Mouse (Mus musculus) kidney, embryonic 15.5 days (tissue): Measurements from ENCODE around the gene Gemin8. TPM values are rescaled to one million over a fixed set of nuclear protein-coding genes. Genes with fewer than 3 reads are reported as not detected.

Source experiments
- ATAC-seq: fragments of 200-750 bp; cut with Nextera tagmentation; replicated peaks from 2 replicates; pipeline ENCODE4 v1.8.0; 2017; ENCODE audit warnings: moderate TSS enrichment; ENCODE audit not compliant: low FRiP score
- H3K27ac ChIP-seq: fragments of 300-500 bp; sonication (generic); 2 replicates; pipeline ENCODE4 v1.5.1; 2015; ENCODE audit warnings: mild to moderate bottlenecking, inconsistent platforms
- H3K27me3 ChIP-seq: fragments of 300-500 bp; sonication (generic); 2 replicates; pipeline ENCODE4 v1.6.1; 2015; ENCODE audit warnings: inconsistent platforms
- H3K36me3 ChIP-seq: fragments of 300-500 bp; sonication (generic); 2 replicates; pipeline ENCODE4 v1.6.1; 2015; ENCODE audit warnings: inconsistent platforms
- H3K4me1 ChIP-seq: fragments of 300-500 bp; sonication (generic); 2 replicates; pipeline ENCODE4 v1.6.1; 2015; ENCODE audit warnings: inconsistent platforms
- H3K4me2 ChIP-seq: fragments of 300-500 bp; sonication (generic); 2 replicates; pipeline ENCODE4 v1.6.1; 2015; ENCODE audit warnings: moderate library complexity, mild to moderate bottlenecking, inconsistent platforms
- H3K4me3 ChIP-seq: fragments of 300-500 bp; sonication (generic); replicated peaks from 2 replicates; pipeline ENCODE4 v1.5.1; 2015; ENCODE audit warnings: mild to moderate bottlenecking, inconsistent platforms
- H3K9ac ChIP-seq: fragments of 300-500 bp; sonication (generic); 2 replicates; pipeline ENCODE4 v1.6.1; 2015; ENCODE audit warnings: mild to moderate bottlenecking, inconsistent platforms
- H3K9me3 ChIP-seq: fragments of 300-500 bp; sonication (generic); replicated peaks from 2 replicates; pipeline ENCODE4 v1.6.1; 2016; ENCODE audit warnings: inconsistent platforms
- WGBS: fragments of 180-500 bp; shearing (Covaris S2); methylation state at CpG from one replicate; pipeline ENCODE4 v1.1.7; 2015; ENCODE audit warnings: mixed read lengths; 5-methylcytosine and 5-hydroxymethylcytosine counted together
- polyA plus RNA-seq: library from polyadenylated mRNA; unstranded; fragments of >200 nt; fragmentation: Nextera tagmentation; extraction: Ambion mirVana; gene quantifications from 2 replicates; pipeline ENCODE4 v1.2.1, GENCODE M21; 2015

The Gemin8 gene
- polyA plus RNA-seq, 1 experiment from 2014 or later: 15.6 TPM

GRCm38 (mm10) chrX:166185327-166185913, 15.2 kb downstream of the Gemin8 start:
- Histone ChIP-seq H3K9me3 (no peaks in the 10 kb centered on the region), H3K4me2 (no peak overlapping the region), H3K27me3 (peaks cover 37% of the 10 kb centered on the region), H3K27ac (no peak overlapping the region), H3K36me3 (0 out of 2 replicates have a peak, but pooled peaks cover 4% of the 10 kb centered on the region), H3K4me1 (no peaks in the 10 kb centered on the region), H3K4me3 (no peak overlapping the region), H3K9ac (no peak overlapping the region)
- ATAC-seq: no peak
- WGBS: 86% methylated on average over 9 of the region's 9 CpGs

DNA sequence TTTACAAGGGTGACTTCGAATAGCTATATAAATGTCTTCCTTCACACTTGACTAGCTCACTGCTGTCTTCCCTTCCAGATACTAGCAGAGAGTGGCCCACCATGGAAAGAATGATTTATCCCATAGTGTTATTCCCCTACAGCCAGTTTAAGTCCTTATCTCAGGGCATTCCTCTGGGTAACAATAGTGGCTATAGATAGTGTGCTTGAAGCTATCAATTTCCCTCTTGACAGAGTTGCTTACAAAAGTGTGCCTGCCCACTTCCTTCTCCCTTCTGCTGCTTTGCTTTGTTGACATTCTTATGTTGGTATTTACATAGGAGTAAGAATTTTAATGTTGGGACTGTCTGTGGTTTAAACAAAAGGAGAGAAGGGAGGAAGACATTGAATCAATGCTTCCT, 17.5 kb downstream of the Gemin8 start:
- no peaks in the 10 kb centered on the region for H3K4me1 ChIP-seq
- no peak overlapping the region for H3K9ac ChIP-seq
- no peaks in the 10 kb centered on the region for H3K9me3 ChIP-seq
- H3K36me3 ChIP-seq: no peaks in the 10 kb centered on the region
- peaks cover 28% of the 10 kb centered on the region for H3K27me3 ChIP-seq
- no peak overlapping the region for H3K4me3 ChIP-seq
- no peak overlapping the region for H3K4me2 ChIP-seq
- WGBS: 56% methylated on average over 1 of the region's 1 CpGs
- no peak for ATAC-seq
- no peak overlapping the region for H3K27ac ChIP-seq

DNA sequence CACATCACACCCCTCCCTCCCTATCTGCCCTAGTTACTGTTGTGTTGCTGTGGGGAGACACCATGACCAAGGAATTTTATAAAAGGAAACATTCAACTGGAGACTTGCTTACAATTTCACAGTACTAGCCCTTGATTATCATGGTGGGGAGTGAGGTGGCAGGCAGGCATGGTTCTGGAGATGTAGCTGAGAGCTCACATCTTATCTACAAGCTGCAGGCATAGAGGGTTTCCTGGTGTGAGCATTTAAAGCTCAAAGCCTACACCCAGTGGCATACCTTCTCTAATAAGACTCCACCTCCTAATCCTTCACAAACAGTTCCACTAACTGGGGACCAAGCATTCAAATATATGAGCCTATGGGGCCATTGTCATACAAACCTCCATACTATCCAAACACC, 26.1 kb downstream of the Gemin8 start:
- H3K36me3 ChIP-seq: no peaks in the 10 kb centered on the region
- H3K4me3 ChIP-seq: no peak overlapping the region
- 0 out of 2 replicates have a peak, but pooled peaks cover 8% of the 10 kb centered on the region for H3K27me3 ChIP-seq
- no peak overlapping the region for H3K27ac ChIP-seq
- H3K4me1 ChIP-seq: no peaks in the 10 kb centered on the region
- H3K9me3 ChIP-seq: no peaks in the 10 kb centered on the region
- H3K4me2 ChIP-seq: no peak overlapping the region
- ATAC-seq: no peak
- H3K9ac ChIP-seq: no peak overlapping the region

GRCm38 (mm10) chrX:166198266-166198665, 28.0 kb downstream of the Gemin8 start:
- H3K9ac ChIP-seq: no peak overlapping the region
- H3K9me3 ChIP-seq: no peaks in the 10 kb centered on the region
- 58% methylated on average over 2 of the region's 2 CpGs for WGBS
- 0 out of 2 replicates have a peak, but pooled peaks cover 8% of the 10 kb centered on the region for H3K27me3 ChIP-seq
- ATAC-seq: peak; percentile 70; the same call in 1 of the 2 replicates
- no peak overlapping the region for H3K4me2 ChIP-seq
- H3K4me3 ChIP-seq: no peak overlapping the region
- H3K4me1 ChIP-seq: no peaks in the 10 kb centered on the region
- no peak overlapping the region for H3K27ac ChIP-seq
- no peaks in the 10 kb centered on the region for H3K36me3 ChIP-seq

- H3K4me3 ChIP-seq: no peak overlapping the region
- 0 out of 2 replicates have a peak, but pooled peaks cover 8% of the 10 kb centered on the region for H3K27me3 ChIP-seq
- ATAC-seq: no peak
- no peak overlapping the region for H3K27ac ChIP-seq
- H3K36me3 ChIP-seq: no peaks in the 10 kb centered on the region
- H3K4me1 ChIP-seq: no peaks in the 10 kb centered on the region
- H3K9ac ChIP-seq: no peak overlapping the region
- no peak overlapping the region for H3K4me2 ChIP-seq
- H3K9me3 ChIP-seq: no peaks in the 10 kb centered on the region
Measured at GRCm38 (mm10) chrX:166199812-166200211, 29.6 kb downstream of the Gemin8 start.

- H3K27ac ChIP-seq: no peak overlapping the region
- no peak overlapping the region for H3K4me2 ChIP-seq
- WGBS: 84% methylated on average over 2 of the region's 2 CpGs
- no peaks in the 10 kb centered on the region for H3K9me3 ChIP-seq
- no peaks in the 10 kb centered on the region for H3K4me1 ChIP-seq
- no peak overlapping the region for H3K4me3 ChIP-seq
- no peaks in the 10 kb centered on the region for H3K36me3 ChIP-seq
- peaks cover 57% of the 10 kb centered on the region for H3K27me3 ChIP-seq
- H3K9ac ChIP-seq: no peak overlapping the region
- ATAC-seq: no peak
Measured at GRCm38 (mm10) chrX:166214576-166214975, 44.3 kb downstream of the Gemin8 start.

DNA sequence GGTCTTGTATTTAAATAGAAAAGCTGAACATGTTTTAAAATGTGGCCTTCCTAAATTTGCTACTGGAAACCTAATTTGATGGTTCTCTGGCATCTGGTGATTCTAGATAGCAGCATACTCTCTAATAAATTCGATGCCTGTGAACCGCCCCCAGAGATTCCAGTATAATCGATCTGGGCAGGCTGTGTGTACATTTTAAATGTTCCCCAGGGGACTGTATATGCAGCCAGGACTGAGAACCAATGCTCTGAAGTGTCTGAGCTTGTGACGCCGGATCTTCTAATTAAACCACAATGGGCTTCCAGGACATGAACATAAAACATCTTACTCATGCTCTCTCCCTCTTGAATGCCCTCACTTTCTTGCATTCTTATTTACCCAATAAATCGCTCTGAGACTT, 46.0 kb downstream of the Gemin8 start:
- H3K27ac ChIP-seq: no peak overlapping the region
- H3K9me3 ChIP-seq: no peaks in the 10 kb centered on the region
- H3K36me3 ChIP-seq: no peaks in the 10 kb centered on the region
- peaks cover 62% of the 10 kb centered on the region for H3K27me3 ChIP-seq
- no peak for ATAC-seq
- H3K4me3 ChIP-seq: no peak overlapping the region
- no peak overlapping the region for H3K9ac ChIP-seq
- 69% methylated on average over 6 of the region's 6 CpGs for WGBS
- no peak overlapping the region for H3K4me2 ChIP-seq
- H3K4me1 ChIP-seq: no peaks in the 10 kb centered on the region

DNA sequence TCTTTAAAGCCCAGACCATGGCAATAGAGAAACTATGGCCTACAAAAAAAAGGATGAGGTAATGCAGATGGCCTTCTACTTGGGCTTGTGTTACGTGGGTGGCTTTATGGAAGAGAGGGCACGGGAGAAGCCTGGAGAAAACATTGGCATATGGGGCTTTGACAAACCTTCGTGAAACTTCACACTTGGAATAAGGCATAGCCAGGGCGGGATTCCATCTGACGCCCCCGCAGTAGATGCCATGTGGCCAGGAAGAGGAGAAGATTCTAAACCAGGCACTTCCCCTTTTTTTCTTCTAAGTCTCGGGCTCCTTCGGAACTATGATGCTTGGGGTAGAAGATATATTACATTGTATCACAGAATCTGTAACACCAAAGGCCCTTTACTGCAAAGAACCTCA, 46.5 kb downstream of the Gemin8 start:
- H3K27me3 ChIP-seq: peaks cover 62% of the 10 kb centered on the region
- no peak overlapping the region for H3K4me2 ChIP-seq
- H3K9me3 ChIP-seq: no peaks in the 10 kb centered on the region
- H3K36me3 ChIP-seq: no peaks in the 10 kb centered on the region
- H3K9ac ChIP-seq: no peak overlapping the region
- no peak overlapping the region for H3K27ac ChIP-seq
- WGBS: 83% methylated on average over 8 of the region's 8 CpGs
- no peak for ATAC-seq
- no peaks in the 10 kb centered on the region for H3K4me1 ChIP-seq
- no peak overlapping the region for H3K4me3 ChIP-seq

DNA sequence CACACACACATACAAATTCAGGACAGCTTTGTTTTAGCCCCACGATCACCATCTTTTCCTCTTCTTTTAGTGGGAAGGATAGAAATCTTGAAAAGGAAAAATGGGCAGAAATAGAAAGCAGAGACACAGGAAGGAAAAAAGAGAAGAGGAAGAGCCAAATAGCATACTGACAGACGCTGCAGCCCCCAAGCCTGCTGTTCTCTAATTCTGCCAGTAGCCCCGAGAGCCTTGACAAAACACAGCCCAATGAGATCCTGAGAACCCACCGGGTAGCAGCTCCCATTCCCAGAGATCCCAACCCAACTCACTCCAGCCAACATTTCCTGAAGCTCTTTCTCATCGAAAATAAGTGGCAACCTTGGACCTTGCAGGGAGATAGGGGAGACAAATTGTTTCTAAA, 49.1 kb downstream of the Gemin8 start:
- Histone ChIP-seq H3K4me2 (no peak overlapping the region), H3K27ac (no peak overlapping the region), H3K9ac (no peak overlapping the region), H3K9me3 (no peaks in the 10 kb centered on the region), H3K27me3 (peaks cover 48% of the 10 kb centered on the region), H3K36me3 (no peaks in the 10 kb centered on the region), H3K4me3 (no peak overlapping the region), H3K4me1 (no peaks in the 10 kb centered on the region)
- ATAC-seq: no peak
- 63% methylated on average over 5 of the region's 5 CpGs for whole genome bisulfite sequencing

DNA sequence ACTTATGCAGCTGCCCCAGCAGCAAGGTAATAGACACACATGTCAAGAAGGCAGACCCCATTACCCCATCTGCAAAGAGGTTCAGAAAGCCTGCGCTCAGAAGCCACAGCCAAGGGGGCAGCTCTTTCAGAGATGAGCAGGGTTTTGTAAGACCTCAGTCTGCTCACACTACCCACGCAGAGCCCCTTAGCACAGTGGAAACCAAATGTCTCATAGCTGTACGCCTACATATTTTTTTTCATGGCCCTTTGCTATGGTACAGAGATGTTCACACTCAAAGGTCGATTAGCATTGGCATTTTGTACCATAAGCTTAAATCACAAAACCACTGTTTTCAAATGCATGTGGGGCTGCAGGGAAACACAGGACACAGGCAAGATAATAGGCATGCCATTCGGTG, 56.6 kb downstream of the Gemin8 start:
- Histone ChIP-seq H3K9ac (no peak overlapping the region), H3K27me3 (peaks cover 48% of the 10 kb centered on the region), H3K4me1 (no peaks in the 10 kb centered on the region), H3K36me3 (no peaks in the 10 kb centered on the region), H3K27ac (no peak overlapping the region), H3K9me3 (no peaks in the 10 kb centered on the region), H3K4me2 (no peak overlapping the region), H3K4me3 (no peak overlapping the region)
- no peak for ATAC-seq
- WGBS: 85% methylated on average over 5 of the region's 5 CpGs

DNA sequence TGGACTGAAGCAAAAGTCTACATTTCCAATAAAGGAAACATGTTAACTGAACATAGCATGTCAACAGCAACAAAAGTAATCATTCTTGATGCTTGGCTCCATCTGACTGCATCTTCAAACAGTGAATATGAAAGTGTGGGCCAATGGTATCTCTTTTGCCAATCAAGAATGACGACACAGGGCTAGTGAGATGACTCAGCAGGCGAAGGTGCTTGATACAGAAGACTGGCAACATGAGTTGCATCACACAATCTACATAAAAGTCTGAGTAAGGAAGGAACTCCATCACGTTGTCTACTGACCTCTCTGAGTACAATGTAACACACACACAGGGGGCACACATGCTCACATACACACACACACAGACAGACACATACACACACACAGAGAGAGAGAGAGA, 59.5 kb downstream of the Gemin8 start:
- ATAC-seq: no peak
- no peaks in the 10 kb centered on the region for H3K36me3 ChIP-seq
- H3K4me3 ChIP-seq: no peak overlapping the region
- H3K9ac ChIP-seq: no peak overlapping the region
- no peaks in the 10 kb centered on the region for H3K9me3 ChIP-seq
- H3K4me2 ChIP-seq: no peak overlapping the region
- no peaks in the 10 kb centered on the region for H3K4me1 ChIP-seq
- peaks cover 53% of the 10 kb centered on the region for H3K27me3 ChIP-seq
- 69% methylated on average over 3 of the region's 3 CpGs for WGBS
- no peak overlapping the region for H3K27ac ChIP-seq

- Histone ChIP-seq H3K27me3 (peaks cover 50% of the 10 kb centered on the region), H3K36me3 (no peaks in the 10 kb centered on the region), H3K4me1 (no peaks in the 10 kb centered on the region), H3K4me2 (no peak overlapping the region), H3K4me3 (no peak overlapping the region), H3K9ac (no peak overlapping the region), H3K9me3 (no peaks in the 10 kb centered on the region), H3K27ac (no peak overlapping the region)
- no peak for ATAC-seq
- 86% methylated on average over 6 of the region's 6 CpGs for WGBS
Measured at GRCm38 (mm10) chrX:166230515-166231267, 60.4 kb downstream of the Gemin8 start.

DNA sequence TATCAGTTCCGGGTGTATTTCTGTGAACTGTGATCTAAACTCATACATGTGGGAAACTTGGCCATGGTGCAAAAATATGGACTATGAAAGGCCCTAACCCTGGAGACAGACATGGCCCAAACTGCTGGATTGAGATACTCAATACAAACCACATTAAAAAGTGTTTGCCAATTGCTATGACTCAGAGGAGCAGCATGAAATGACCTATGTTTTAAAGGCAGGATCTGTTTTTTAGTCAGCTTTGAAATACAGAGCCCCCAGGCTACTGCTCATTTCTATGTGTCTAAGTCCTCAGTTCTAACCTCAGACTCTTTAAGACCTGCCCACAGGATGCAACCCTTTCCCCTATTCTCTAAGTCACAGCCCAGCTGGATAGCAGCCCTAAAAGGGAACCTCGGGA, 65.9 kb downstream of the Gemin8 start:
- Histone ChIP-seq H3K4me2 (no peak overlapping the region), H3K4me1 (no peaks in the 10 kb centered on the region), H3K27ac (no peak overlapping the region), H3K4me3 (no peak overlapping the region), H3K9ac (no peak overlapping the region), H3K27me3 (peaks cover 66% of the 10 kb centered on the region), H3K9me3 (no peaks in the 10 kb centered on the region), H3K36me3 (no peaks in the 10 kb centered on the region)
- no peak for ATAC-seq
- 49% methylated on average over 2 of the region's 2 CpGs for WGBS
